Mouse (Mus musculus) thymus, adult 2 months (tissue): Measurements from ENCODE around the gene Arhgef39.

Experiments used
- CTCF ChIP-seq: fragments of 200-500 bp; IDR thresholded peaks from 2 replicates; pipeline ENCODE4 v1.5.1; 2012; ENCODE audit warnings: mild to moderate bottlenecking, control low read depth, low read length, moderate library complexity, borderline replicate concordance; ENCODE audit not compliant: control insufficient read depth, poor library complexity, insufficient read depth; ENCODE audit errors: extremely low read depth
- POLR2A ChIP-seq: fragments of 200-500 bp; IDR thresholded peaks from 2 replicates; pipeline ENCODE4 v1.6.1; 2012; ENCODE audit warnings: mild to moderate bottlenecking, low read length, control low read depth, moderate library complexity; ENCODE audit not compliant: control insufficient read depth, poor library complexity, insufficient read depth; ENCODE audit errors: extremely low read depth

DNA sequence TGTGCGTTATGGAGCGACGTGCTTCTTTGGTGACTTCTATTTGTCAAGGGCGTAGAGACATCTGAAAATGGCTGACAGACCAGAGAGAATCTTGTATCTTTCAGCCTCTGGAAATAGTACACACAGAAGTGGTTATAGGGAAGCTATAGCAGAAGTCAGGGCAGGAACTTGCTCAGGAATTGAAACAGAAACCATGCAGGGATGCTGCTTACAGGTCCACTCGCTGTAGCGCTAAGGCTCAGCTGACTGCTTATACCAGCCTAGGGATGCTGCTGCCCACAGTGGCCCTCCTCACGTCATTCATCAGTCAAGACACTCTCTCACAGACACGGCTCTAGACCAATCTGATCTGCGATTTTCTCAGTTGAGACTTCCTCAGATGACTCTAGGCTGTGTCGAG lies 29.2 kb downstream of the Arhgef39 start:
- TF ChIP-seq CTCF (no peak), POLR2A (no peak)
